In the genomic region with DNA sequence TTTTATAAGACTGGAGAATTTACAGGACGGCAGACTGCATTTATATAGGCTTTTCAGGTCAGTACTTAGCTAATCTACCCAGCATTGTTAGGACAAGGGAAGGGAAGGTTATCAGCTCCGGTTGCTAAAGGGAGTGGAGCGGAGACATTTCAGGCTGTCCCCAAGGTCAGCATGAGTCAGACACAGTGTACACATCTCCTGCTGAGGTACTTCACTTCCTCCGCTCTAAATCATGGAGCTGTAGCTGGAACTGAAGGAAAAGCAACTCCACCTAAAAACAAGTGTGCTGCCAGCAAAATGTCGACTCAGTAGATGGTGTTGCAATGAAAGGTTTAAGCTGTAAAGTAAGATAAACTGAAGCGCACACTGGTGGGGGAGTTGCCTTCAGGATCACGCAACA, we compare ENCODE assay signal across 12 mouse cellular contexts. TPM values are rescaled to one million over a fixed set of nuclear protein-coding genes. Genes with fewer than 3 reads are reported as not detected.
DNase-seq lines count a peak whose midpoint lies in the region; ATAC-seq lines count a peak whose summit lies in the region.
"Had no signal": no experiment of that assay in that cellular context is flagged by ENCODE, and none has a peak within 500 bp of the region (broad histone marks: within the 10 kb centered on the region; RNA-seq: fewer than 3 reads in every experiment).

No protein-coding gene starts in this region.

- H3K4me1 ChIP-seq in liver, embryonic 16.5 days (ENCODE audit: control insufficient read depth, low read depth, low read length): no peaks in the 10 kb centered on the region
- H3K4me1 ChIP-seq in liver, embryonic 12.5 days: peaks cover 5% of the 10 kb centered on the region; the same call in 1 of the 2 replicates
- peaks cover 22% of the 10 kb centered on the region for H3K4me1 ChIP-seq in heart, embryonic 15.5 days (replicated peaks)
- no peaks in the 10 kb centered on the region for H3K4me1 ChIP-seq in forebrain, embryonic 11.5 days (replicated peaks; ENCODE audit: control insufficient read depth, insufficient read depth, low read length)

- no peaks in the 10 kb centered on the region for H3K9me3 ChIP-seq in liver, embryonic 16.5 days (replicated peaks; ENCODE audit: control insufficient read depth, low read length)
- H3K9me3 ChIP-seq in liver, embryonic 12.5 days (replicated peaks): no peaks in the 10 kb centered on the region
- H3K9me3 ChIP-seq in heart, embryonic 15.5 days (replicated peaks): no peaks in the 10 kb centered on the region
- H3K9me3 ChIP-seq in forebrain, embryonic 11.5 days (ENCODE audit: control insufficient read depth, low read length): no peaks in the 10 kb centered on the region
- H3K9me3 ChIP-seq: G1E had no signal

- 39% methylated on average over 7 of the region's 7 CpGs for WGBS in liver, embryonic 16.5 days (ENCODE audit: insufficient replicate concordance)
- WGBS in liver, embryonic 12.5 days (ENCODE audit: insufficient replicate concordance): 46% methylated on average over 7 of the region's 7 CpGs
- 22% methylated on average over 7 of the region's 7 CpGs for WGBS in heart, embryonic 15.5 days
- WGBS in forebrain, embryonic 11.5 days: 79% methylated on average over 7 of the region's 7 CpGs

- 0 out of 2 replicates have a peak, but pooled peaks have one; percentile 16 for ATAC-seq in liver, embryonic 16.5 days (ENCODE audit: low read depth)
- ATAC-seq in liver, embryonic 12.5 days: no peak
- ATAC-seq in heart, embryonic 15.5 days (replicated peaks; ENCODE audit: insufficient number of reproducible peaks, insufficient read depth, low FRiP score, low read depth): 0 out of 2 replicates have a peak, but pooled peaks have one; percentile 67
- ATAC-seq in forebrain, embryonic 11.5 days (replicated peaks; ENCODE audit: low FRiP score): no peak

- no peak overlapping the region for H3K9ac ChIP-seq in liver, embryonic 16.5 days (ENCODE audit: low read depth, low read length)
- no peak overlapping the region for H3K9ac ChIP-seq in liver, embryonic 12.5 days
- H3K9ac ChIP-seq in heart, embryonic 15.5 days: no peak overlapping the region
- H3K9ac ChIP-seq in forebrain, embryonic 11.5 days (ENCODE audit: low read length): no peak overlapping the region

- H3K27ac ChIP-seq in liver, embryonic 16.5 days (ENCODE audit: low read length): no peak overlapping the region
- H3K27ac ChIP-seq in liver, embryonic 12.5 days: no peak overlapping the region
- peak overlapping the region; percentile 78 for H3K27ac ChIP-seq in heart, embryonic 15.5 days
- H3K27ac ChIP-seq in forebrain, embryonic 11.5 days (ENCODE audit: low read depth, low read length): no peak overlapping the region
- H3K27ac ChIP-seq: left cerebral cortex, adult 2 months had no signal

- intact Hi-C loops in left cerebral cortex, postnatal 10 days (cut with DNase I): no loop called here

- no peaks in the 10 kb centered on the region for H3K27me3 ChIP-seq in liver, embryonic 16.5 days (ENCODE audit: control insufficient read depth, insufficient read depth, low read depth, low read length)
- no peaks in the 10 kb centered on the region for H3K27me3 ChIP-seq in liver, embryonic 12.5 days (replicated peaks)
- no peaks in the 10 kb centered on the region for H3K27me3 ChIP-seq in heart, embryonic 15.5 days
- H3K27me3 ChIP-seq in forebrain, embryonic 11.5 days (ENCODE audit: control insufficient read depth, insufficient read depth, low read length): no peaks in the 10 kb centered on the region

- no peak overlapping the region for H3K4me2 ChIP-seq in liver, embryonic 16.5 days (ENCODE audit: low read depth, low read length)
- H3K4me2 ChIP-seq in liver, embryonic 12.5 days: no peak overlapping the region
- no peak overlapping the region; the same call in 1 of the 2 replicates for H3K4me2 ChIP-seq in heart, embryonic 15.5 days
- H3K4me2 ChIP-seq in forebrain, embryonic 11.5 days (ENCODE audit: low read depth, low read length, severe bottlenecking): no peak overlapping the region

- H3K4me3 ChIP-seq in liver, embryonic 16.5 days (ENCODE audit: low read depth, low read length): no peak overlapping the region
- H3K4me3 ChIP-seq in liver, embryonic 12.5 days: no peak overlapping the region
- no peak overlapping the region for H3K4me3 ChIP-seq in heart, embryonic 15.5 days
- no peak overlapping the region for H3K4me3 ChIP-seq in forebrain, embryonic 11.5 days (ENCODE audit: low read depth, low read length)
- H3K4me3 ChIP-seq: left cerebral cortex, adult 2 months had no signal

- DNase-seq in adipocyte (ENCODE audit: low spot score): peak; percentile 12
- DNase-seq in lung, postnatal 36 days: peak; percentile 71
- no peak for DNase-seq in layer of hippocampus, adult 9-11 months
- DNase-seq in forebrain, embryonic 11.5 days (ENCODE audit: low spot score): no peak
- no peak for DNase-seq in left cerebral cortex, postnatal 10 days (ENCODE audit: extremely low spot score in 1 of 2, low spot score in 2 of 2)
- DNase-seq: right cerebral cortex, postnatal 4 days; thymus, postnatal 36 days had no signal

- no peaks in the 10 kb centered on the region for H3K36me3 ChIP-seq in liver, embryonic 16.5 days (ENCODE audit: control insufficient read depth, insufficient read depth)
- no peaks in the 10 kb centered on the region for H3K36me3 ChIP-seq in liver, embryonic 12.5 days
- H3K36me3 ChIP-seq in heart, embryonic 15.5 days: no peaks in the 10 kb centered on the region
- no peaks in the 10 kb centered on the region for H3K36me3 ChIP-seq in forebrain, embryonic 11.5 days (ENCODE audit: control insufficient read depth, insufficient read depth, low read length)
- H3K36me3 ChIP-seq: G1E had no signal

RNA-seq across cellular contexts. Expression of a gene that starts 36.2 kb away (rescaled TPM):
- polyA plus RNA-seq in liver, embryonic 16.5 days (2015; fragmentation: Nextera tagmentation; extraction: Ambion mirVana): 8.2 and 9.0 TPM in 2 replicates
- 4.6 and 5.4 TPM in 2 replicates for polyA plus RNA-seq in liver, embryonic 12.5 days (2016; fragmentation: Nextera tagmentation; extraction: Ambion mirVana)
- polyA plus RNA-seq in heart, embryonic 15.5 days (2015; fragmentation: Nextera tagmentation; extraction: Ambion mirVana): 10.8 and 11.4 TPM in 2 replicates
- polyA plus RNA-seq in forebrain, embryonic 11.5 days (2014; fragmentation: Nextera tagmentation; extraction: Ambion mirVana): 4.1 and 4.2 TPM in 2 replicates
- under 1 TPM; 0.30 to 0.41 TPM for total RNA-seq in left cerebral cortex, postnatal 10 days (2021)
- polyA plus RNA-seq: G1E had no signal

Comparison
In these comparisons a context has a peak if more than half of its experiments do, and no peak if none do; other contexts are left out.
1. ATAC-seq: peak in liver, embryonic 16.5 days (single experiment) and heart, embryonic 15.5 days (single experiment); none in liver, embryonic 12.5 days (single experiment) and forebrain, embryonic 11.5 days (single experiment).
2. DNase-seq: peak in adipocyte (single experiment) and lung, postnatal 36 days (single experiment); none in layer of hippocampus, adult 9-11 months (single experiment), forebrain, embryonic 11.5 days (single experiment) and left cerebral cortex, postnatal 10 days (0 of 2).